Comparison of ENCODE assay signal across 23 mouse cellular contexts in the genomic region with DNA sequence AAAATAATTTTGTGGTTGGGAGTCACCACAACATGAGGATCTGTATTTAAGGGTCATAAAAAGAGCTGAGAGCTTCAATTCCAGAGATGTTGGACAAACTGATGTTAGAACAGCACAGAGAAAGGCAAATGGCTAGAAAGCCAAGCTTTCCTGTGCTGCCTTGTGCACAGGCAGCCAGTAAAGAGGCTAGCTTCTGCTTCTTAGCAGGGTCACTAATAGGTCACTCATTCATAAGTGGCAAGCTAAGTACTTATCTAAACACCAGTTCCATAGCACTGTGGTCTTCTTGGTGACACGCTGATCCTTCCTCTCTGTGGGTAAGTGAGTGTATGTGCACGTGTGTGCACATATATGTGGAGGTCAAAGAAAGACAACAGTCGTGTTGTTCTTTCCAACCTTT. TPM values are rescaled to one million over a fixed set of nuclear protein-coding genes. Genes with fewer than 3 reads are reported as not detected.
"Had no signal": no experiment of that assay in that cellular context is flagged by ENCODE, and none has a peak within 500 bp of the region (broad histone marks: within the 10 kb centered on the region; RNA-seq: fewer than 3 reads in every experiment).

No protein-coding gene starts in this region.

- H3K36me3 ChIP-seq: neural tube, embryonic 15.5 days; stomach, embryonic 15.5 days had no signal

- H3K4me1 ChIP-seq: neural tube, embryonic 15.5 days had no signal

- H3K4me2 ChIP-seq: neural tube, embryonic 15.5 days; stomach, embryonic 15.5 days had no signal

- H3K4me3 ChIP-seq: neural tube, embryonic 15.5 days; stomach, embryonic 15.5 days had no signal

- H3K27me3 ChIP-seq: neural tube, embryonic 15.5 days; stomach, embryonic 15.5 days had no signal

- DNase-seq: retina, postnatal 1 day; right cerebral cortex, adult 18-20 months; right cerebral cortex, postnatal 14 days; right cerebral cortex, postnatal 25 days; right cerebral cortex, postnatal 4 days; spleen, adult 18-20 months; thymus, adult 18-20 months; thymus, adult 2 months; thymus, postnatal 14 days; thymus, postnatal 25 days; thymus, postnatal 36 days; thymus, postnatal 4 days had no signal

- H3K9me3 ChIP-seq: neural tube, embryonic 15.5 days; stomach, embryonic 15.5 days had no signal

- H3K9ac ChIP-seq: neural tube, embryonic 15.5 days; stomach, embryonic 15.5 days had no signal

- H3K27ac ChIP-seq: neural tube, embryonic 15.5 days; stomach, embryonic 15.5 days; stomach, postnatal 0 days had no signal

RNA-seq across cellular contexts. Expression of a gene that starts 4.5 kb away (rescaled TPM):
- polyA plus RNA-seq: neural tube, embryonic 14.5 days; small intestine, adult 2 months; spleen, adult 2 months; stomach, embryonic 14.5 days; stomach, postnatal 0 days; thymus, adult 2 months; thymus, postnatal 0 days; urinary bladder, adult 2 months had no signal

RNA-seq across cellular contexts. Expression of a gene that starts 14.5 kb away (rescaled TPM):
- polyA plus RNA-seq: small intestine, adult 2 months; spleen, adult 2 months; stomach, postnatal 0 days; thymus, adult 2 months; urinary bladder, adult 2 months had no signal

RNA-seq across cellular contexts. Expression of a gene that starts 23.8 kb away (rescaled TPM):
- polyA plus RNA-seq: neural tube, embryonic 14.5 days; neural tube, embryonic 15.5 days; stomach, embryonic 14.5 days; stomach, embryonic 15.5 days; stomach, embryonic 16.5 days; stomach, postnatal 0 days; thymus, postnatal 0 days; urinary bladder, adult 2 months had no signal

RNA-seq across cellular contexts. Expression of a gene that starts 40.2 kb away (rescaled TPM):
- polyA plus RNA-seq: neural tube, embryonic 14.5 days; small intestine, adult 2 months; testis, adult 2 months; urinary bladder, adult 2 months had no signal
